Mouse (Mus musculus) embryonic facial prominence, embryonic 14.5 days (tissue): ENCODE measurements around the gene Atpaf2. TPM values are rescaled to one million over a fixed set of nuclear protein-coding genes. Genes with fewer than 3 reads are reported as not detected.

Experiments used
- ATAC-seq: fragments of 200-750 bp; cut with Nextera tagmentation; 2 replicates; pipeline ENCODE4 v1.8.0; 2017; ENCODE audit warnings: low read depth, moderate number of reproducible peaks, moderate TSS enrichment
- DNase-seq: peaks from one replicate; pipeline ENCODE4 v3.0.0-alpha.2; 2015; ENCODE audit warnings: low spot score
- H3K27ac ChIP-seq: fragments of 300-500 bp; sonication (generic); replicated peaks from 2 replicates; pipeline ENCODE4 v1.5.1; 2014; ENCODE audit warnings: low read depth, mild to moderate bottlenecking, low read length, moderate library complexity
- H3K27me3 ChIP-seq: fragments of 300-500 bp; sonication (generic); replicated peaks from 2 replicates; pipeline ENCODE4 v1.6.1; 2014; ENCODE audit warnings: low read length; ENCODE audit not compliant: control insufficient read depth, insufficient read depth
- H3K36me3 ChIP-seq: fragments of 300-500 bp; sonication (generic); 2 replicates; pipeline ENCODE4 v1.6.1; 2014; ENCODE audit warnings: low read length, mixed read lengths; ENCODE audit not compliant: control insufficient read depth, insufficient read depth
- H3K4me1 ChIP-seq: fragments of 300-500 bp; sonication (generic); 2 replicates; pipeline ENCODE4 v1.6.1; 2014; ENCODE audit warnings: antibody characterized with exemption, low read length; ENCODE audit not compliant: control insufficient read depth, insufficient read depth
- H3K4me2 ChIP-seq: fragments of 300-500 bp; sonication (generic); 2 replicates; pipeline ENCODE4 v1.6.1; 2014; ENCODE audit warnings: low read depth, mild to moderate bottlenecking, low read length, moderate library complexity, mixed read lengths
- H3K4me3 ChIP-seq: fragments of 300-500 bp; sonication (generic); 2 replicates; pipeline ENCODE4 v1.5.1; 2014; ENCODE audit warnings: low read depth, mild to moderate bottlenecking, low read length
- H3K9ac ChIP-seq: fragments of 300-500 bp; sonication (generic); 2 replicates; pipeline ENCODE4 v1.6.1; 2014; ENCODE audit warnings: low read depth, mild to moderate bottlenecking, low read length, moderate library complexity, mixed read lengths
- H3K9me3 ChIP-seq: fragments of 300-500 bp; sonication (generic); 2 replicates; pipeline ENCODE4 v1.6.1; 2016; ENCODE audit warnings: low read length; ENCODE audit not compliant: control insufficient read depth
- WGBS: fragments of 180-500 bp; shearing (Covaris S2); extraction: QIAGEN DNeasy Blood & Tissue Kit; methylation state at CpG from one replicate; pipeline ENCODE4 v1.1.7; 2014; 5-methylcytosine and 5-hydroxymethylcytosine counted together
- polyA plus RNA-seq: library from polyadenylated mRNA; unstranded; fragments of >200 nt; fragmentation: Nextera tagmentation; extraction: Ambion mirVana; gene quantifications from 2 replicates; pipeline ENCODE4 v1.2.1, GENCODE M21; 2014

The Atpaf2 gene
- 42.9 and 44.0 TPM in 2 replicates for polyA plus RNA-seq

DNA sequence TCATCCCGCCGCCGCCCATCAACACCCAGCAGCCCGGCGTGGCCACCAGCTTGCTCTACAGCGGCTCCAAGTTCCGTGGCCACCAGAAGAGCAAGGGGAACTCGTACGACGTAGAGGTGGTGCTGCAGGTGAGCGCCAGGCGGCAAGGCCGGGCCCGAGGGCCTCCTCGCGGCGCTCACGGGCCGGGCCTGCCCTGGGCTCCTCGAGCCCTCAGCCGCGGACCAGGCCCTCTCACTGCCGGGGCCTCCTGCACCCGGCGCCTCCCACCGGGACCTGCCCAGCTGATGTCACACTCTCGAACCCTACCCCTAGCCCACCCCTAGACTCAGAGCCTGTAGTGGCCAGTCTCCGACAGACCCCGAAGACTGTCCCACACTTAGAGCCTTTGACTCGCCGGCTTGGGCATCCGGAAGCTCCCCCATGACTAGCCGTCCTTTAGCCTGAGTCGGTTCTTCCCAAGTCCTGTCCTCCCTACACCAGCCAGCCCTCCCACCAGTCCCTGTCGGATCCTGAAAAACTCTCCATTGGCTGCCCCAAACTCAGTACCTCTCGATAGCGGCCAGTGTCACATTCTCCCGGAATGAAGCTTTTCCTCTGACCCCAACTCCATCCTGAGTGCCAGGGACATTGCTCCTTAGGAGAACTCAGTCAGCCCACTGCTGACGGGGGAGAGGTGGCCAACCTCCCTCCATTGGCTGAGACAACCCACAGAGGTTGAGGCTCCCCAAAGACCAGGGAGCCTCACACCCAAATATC is at the start of gene Atpaf2:
Gene Atpaf2, minus strand, starts transcription at position 741 of the 756 bp plus-strand sequence.
- DNase-seq (peak; percentile 33), ATAC-seq (peak; percentile 20)
- Histone ChIP-seq H3K27me3 (no peaks in the 10 kb centered on the region), H3K27ac (peak within 1 kb of the TSS; percentile 86), H3K4me1 (peaks cover 20% of the 10 kb centered on the region), H3K9me3 (no peaks in the 10 kb centered on the region), H3K4me2 (peak within 1 kb of the TSS; percentile 93), H3K4me3 (peak within 1 kb of the TSS; percentile 90), H3K9ac (peak within 1 kb of the TSS; percentile 94), H3K36me3 (0 out of 2 replicates have a peak, but pooled peaks cover 4% of the 10 kb centered on the region)
- 0% methylated on average over 26 of the region's 39 CpGs for WGBS

DNA sequence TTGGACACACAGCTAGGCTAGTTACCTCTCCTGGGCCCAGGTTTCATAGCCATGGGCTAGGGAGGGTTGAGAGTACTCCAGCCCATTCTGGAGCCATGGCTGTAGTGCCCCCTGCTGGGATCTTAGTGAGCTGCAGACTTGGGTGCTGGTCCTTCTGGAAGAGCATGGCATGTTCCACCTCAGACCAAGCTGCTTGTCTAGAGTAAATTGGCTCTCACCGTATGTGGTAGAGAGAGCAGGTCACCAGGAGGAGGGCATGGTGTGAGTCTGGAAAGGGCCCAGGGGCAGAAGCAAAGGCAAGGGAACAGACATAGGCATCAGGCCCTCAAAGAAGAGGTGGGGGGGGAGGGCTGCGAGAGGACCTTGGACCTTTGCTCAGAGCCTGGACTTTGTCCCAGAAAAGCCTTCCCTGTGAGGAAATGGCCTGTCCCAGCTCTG is 47.7 kb upstream of the Atpaf2 start:
- no peak overlapping the region for H3K4me3 ChIP-seq
- no peak overlapping the region for H3K27ac ChIP-seq
- DNase-seq = no peak
- no peaks in the 10 kb centered on the region for H3K9me3 ChIP-seq
- peaks cover 83% of the 10 kb centered on the region for H3K36me3 ChIP-seq
- H3K9ac ChIP-seq = no peak overlapping the region
- H3K4me1 ChIP-seq = no peaks in the 10 kb centered on the region
- no peaks in the 10 kb centered on the region for H3K27me3 ChIP-seq
- 98% methylated on average over 2 of the region's 2 CpGs for WGBS
- no peak for ATAC-seq
- H3K4me2 ChIP-seq = no peak overlapping the region

DNA sequence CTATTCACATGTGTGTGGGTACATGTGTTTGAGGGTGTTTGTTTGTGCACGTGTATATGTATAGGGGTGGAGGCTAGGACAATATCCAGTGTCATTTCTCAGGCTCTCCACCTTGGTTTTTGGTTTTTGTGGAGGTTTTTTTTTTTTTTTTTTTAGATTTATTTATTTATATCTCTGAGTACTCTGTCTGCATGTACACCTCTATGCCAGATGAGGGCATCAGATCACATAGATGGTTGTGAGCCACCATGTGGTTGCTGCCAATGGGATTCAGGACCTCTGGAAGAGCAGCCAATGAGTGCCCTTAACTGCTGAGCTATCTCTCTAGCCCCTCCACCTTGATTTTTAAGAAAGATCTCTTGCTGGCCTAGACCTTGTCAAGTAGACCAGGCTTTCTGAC is 39.7 kb upstream of the Atpaf2 start:
- no peaks in the 10 kb centered on the region for H3K27me3 ChIP-seq
- no peak overlapping the region for H3K27ac ChIP-seq
- 90% methylated on average over 1 of the region's 1 CpGs for WGBS
- H3K36me3 ChIP-seq = peaks cover 71% of the 10 kb centered on the region
- peak; percentile 14 for DNase-seq
- no peak overlapping the region for H3K9ac ChIP-seq
- H3K4me2 ChIP-seq = no peak overlapping the region
- no peaks in the 10 kb centered on the region for H3K9me3 ChIP-seq
- H3K4me1 ChIP-seq = peaks cover 4% of the 10 kb centered on the region
- ATAC-seq = no peak
- no peak overlapping the region for H3K4me3 ChIP-seq

DNA sequence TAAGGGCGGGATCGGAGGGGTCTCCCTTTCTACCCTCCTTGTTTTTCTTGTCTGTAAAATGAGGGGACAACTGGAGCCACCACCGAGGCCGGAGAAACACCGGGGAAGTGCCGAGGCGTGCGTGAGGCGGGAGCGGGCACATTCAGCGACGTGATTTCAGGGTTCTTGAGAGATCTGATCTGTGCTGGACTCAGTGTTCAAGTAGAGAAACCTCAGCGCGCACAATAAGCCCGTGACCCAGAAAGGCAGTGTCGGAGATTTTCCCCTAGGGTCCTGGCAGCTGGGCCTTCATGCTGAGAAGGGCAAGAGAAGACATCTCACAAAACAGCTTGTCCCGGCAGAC is 36.5 kb upstream of the Atpaf2 start:
- Histone ChIP-seq H3K27ac (peak overlapping the region; percentile 50; the same call in 1 of the 2 replicates), H3K9me3 (no peaks in the 10 kb centered on the region), H3K36me3 (peaks cover 38% of the 10 kb centered on the region), H3K4me2 (peak overlapping the region; percentile 62), H3K4me1 (peaks cover 4% of the 10 kb centered on the region), H3K4me3 (peak overlapping the region; percentile 62), H3K9ac (peak overlapping the region; percentile 80), H3K27me3 (no peaks in the 10 kb centered on the region)
- DNase-seq = no peak
- peak; percentile 5; the same call in 1 of the 2 replicates for ATAC-seq
- WGBS = under 1% methylated on average over 17 of the region's 17 CpGs

DNA sequence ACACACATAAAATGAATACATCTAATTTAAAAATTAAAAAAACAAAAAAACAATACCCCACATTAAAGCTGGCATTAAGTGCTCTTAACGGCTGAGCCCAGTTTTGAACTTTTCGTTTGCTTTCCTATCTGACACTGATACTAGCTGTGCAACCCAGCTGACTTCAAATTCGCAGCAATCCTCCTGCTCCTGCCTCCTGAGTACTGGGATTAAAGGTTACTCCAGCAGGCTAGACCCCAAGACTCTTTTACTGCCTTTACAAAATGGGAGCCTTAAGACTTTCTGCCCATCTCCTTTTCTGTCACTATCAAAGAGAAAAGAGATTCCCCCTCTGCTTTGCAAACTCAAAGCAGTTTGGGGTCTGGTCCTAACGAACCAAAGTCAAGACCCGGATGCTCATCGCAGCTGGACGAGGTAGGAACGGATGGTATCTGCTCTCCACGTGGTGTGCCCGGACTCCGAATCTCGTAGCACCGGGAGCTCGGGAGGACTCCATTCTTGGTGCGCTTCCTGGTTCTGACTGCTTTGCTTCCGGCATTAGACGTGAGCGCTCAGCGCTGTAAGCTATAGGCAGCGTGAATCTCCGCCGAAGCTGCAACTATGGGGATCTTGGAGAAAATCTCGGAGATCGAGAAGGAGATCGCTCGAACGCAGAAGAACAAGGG is 36.0 kb upstream of the Atpaf2 start, which contains the start of gene Drg2:
Gene Drg2, plus strand, starts transcription at position 512 of the 665 bp plus-strand sequence.
- H3K4me3 ChIP-seq = peak within 1 kb of the TSS; percentile 62
- H3K9me3 ChIP-seq = no peaks in the 10 kb centered on the region
- peak; percentile 97 for ATAC-seq
- WGBS = 5% methylated on average over 27 of the region's 27 CpGs
- H3K27ac ChIP-seq = peak within 1 kb of the TSS; percentile 50; the same call in 1 of the 2 replicates
- H3K4me2 ChIP-seq = peak within 1 kb of the TSS; percentile 62
- H3K9ac ChIP-seq = peak within 1 kb of the TSS; percentile 80
- H3K27me3 ChIP-seq = no peaks in the 10 kb centered on the region
- peak; percentile 94 for DNase-seq
- peaks cover 33% of the 10 kb centered on the region for H3K36me3 ChIP-seq
- H3K4me1 ChIP-seq = peaks cover 4% of the 10 kb centered on the region

DNA sequence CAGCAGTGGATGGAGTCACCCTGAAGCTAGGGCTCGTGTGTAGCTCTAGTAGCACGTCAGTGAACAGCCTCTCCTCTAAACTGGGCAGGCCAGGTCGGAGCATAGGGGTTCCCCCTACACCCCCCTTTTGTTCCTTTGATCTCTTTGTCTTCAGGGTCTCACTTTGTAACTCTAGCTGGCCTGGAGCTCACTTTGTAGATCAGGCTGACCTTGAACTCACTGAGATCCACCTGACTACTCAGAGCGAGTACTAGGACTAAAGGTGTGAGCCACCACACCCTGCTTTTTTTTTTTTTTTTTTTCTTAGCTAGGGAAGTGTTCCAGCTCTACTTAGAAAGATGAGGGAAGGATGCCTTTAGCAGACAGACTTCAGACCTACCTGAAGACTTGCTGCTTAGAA is 25.8 kb upstream of the Atpaf2 start:
- H3K4me3 ChIP-seq = no peak overlapping the region
- peaks cover 42% of the 10 kb centered on the region for H3K36me3 ChIP-seq
- ATAC-seq = no peak
- 81% methylated on average over 4 of the region's 4 CpGs for WGBS
- H3K27me3 ChIP-seq = no peaks in the 10 kb centered on the region
- no peak for DNase-seq
- no peak overlapping the region for H3K9ac ChIP-seq
- no peak overlapping the region for H3K4me2 ChIP-seq
- H3K4me1 ChIP-seq = no peaks in the 10 kb centered on the region
- no peak overlapping the region for H3K27ac ChIP-seq
- H3K9me3 ChIP-seq = no peaks in the 10 kb centered on the region

DNA sequence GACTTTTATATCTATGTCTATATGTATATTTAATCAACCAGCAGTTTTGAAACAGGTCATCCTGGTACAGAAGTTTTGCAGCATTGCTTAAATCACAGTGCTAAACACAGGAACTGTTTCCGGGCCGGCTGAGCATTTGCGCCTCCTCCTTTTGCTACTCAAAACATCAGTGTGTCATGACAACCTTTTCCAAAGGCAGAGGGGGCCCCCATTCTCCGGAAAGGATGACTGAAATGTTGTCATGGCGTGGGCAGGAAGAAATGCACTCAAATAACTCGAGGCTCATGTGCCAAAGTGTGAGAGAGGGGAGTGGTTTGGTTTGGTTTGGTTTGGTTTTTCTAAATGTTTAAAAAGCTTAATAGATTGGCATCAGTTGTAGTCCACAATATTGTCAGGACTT is 24.6 kb upstream of the Atpaf2 start:
- Histone ChIP-seq H3K4me1 (no peaks in the 10 kb centered on the region), H3K4me2 (no peak overlapping the region), H3K27me3 (no peaks in the 10 kb centered on the region), H3K9me3 (no peaks in the 10 kb centered on the region), H3K4me3 (no peak overlapping the region), H3K36me3 (peaks cover 53% of the 10 kb centered on the region), H3K27ac (no peak overlapping the region), H3K9ac (no peak overlapping the region)
- WGBS = 87% methylated on average over 6 of the region's 6 CpGs
- DNase-seq = no peak
- no peak for ATAC-seq

DNA sequence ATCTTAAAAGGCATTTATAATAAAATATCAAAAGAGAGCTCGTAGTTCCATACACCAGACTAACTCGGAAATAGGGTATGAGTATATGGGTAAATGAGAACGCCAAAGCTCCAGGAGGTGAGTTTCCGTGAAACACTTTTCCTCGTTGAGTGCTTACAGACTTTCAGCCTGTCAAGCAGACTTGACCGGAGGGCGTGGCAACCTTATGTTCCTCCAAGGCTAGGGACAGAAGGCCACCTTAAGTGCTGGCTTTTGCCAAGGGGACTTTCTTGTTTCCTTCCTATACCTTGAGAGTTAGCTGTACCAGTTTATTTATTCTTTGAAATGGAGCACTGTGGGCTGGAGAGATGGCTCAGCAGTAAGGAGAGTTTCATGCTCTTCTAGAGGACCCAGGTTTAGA is 21.9 kb upstream of the Atpaf2 start:
- ATAC-seq (no peak), DNase-seq (no peak)
- H3K4me3 ChIP-seq = no peak overlapping the region
- H3K4me2 ChIP-seq = no peak overlapping the region
- no peak overlapping the region for H3K27ac ChIP-seq
- no peaks in the 10 kb centered on the region for H3K27me3 ChIP-seq
- H3K9ac ChIP-seq = no peak overlapping the region
- no peaks in the 10 kb centered on the region for H3K9me3 ChIP-seq
- no peaks in the 10 kb centered on the region for H3K4me1 ChIP-seq
- peaks cover 80% of the 10 kb centered on the region for H3K36me3 ChIP-seq
- 56% methylated on average over 7 of the region's 7 CpGs for WGBS
